Mouse (Mus musculus) ES-E14 (cell line): ENCODE results near the gene Alk. TPM values are rescaled to one million over a fixed set of nuclear protein-coding genes. Genes with fewer than 3 reads are reported as not detected.

Source experiments
- DNase-seq: peaks from one replicate; pipeline ENCODE4 v3.0.0-alpha.2; 2013; ENCODE audit warnings: low read depth, low spot score
- H3K27ac ChIP-seq: 2 replicates; pipeline ENCODE4 v1.5.1; 2012; ENCODE audit warnings: low read depth, mild to moderate bottlenecking, low read length, moderate library complexity, mixed read lengths; ENCODE audit not compliant: poor library complexity, insufficient read depth, severe bottlenecking
- H3K36me3 ChIP-seq: 2 replicates; pipeline ENCODE4 v1.6.1; 2012; ENCODE audit warnings: mild to moderate bottlenecking, low read length, moderate library complexity, mixed read lengths; ENCODE audit not compliant: control insufficient read depth, poor library complexity, insufficient read depth, severe bottlenecking
- H3K4me1 ChIP-seq, 2 experiments: fragments of 150-350 bp in 1 of 2; sonication (generic) in 1 of 2; 2 replicates each; pipeline ENCODE4 v1.6.1; 2012; ENCODE audit warnings: low read length in 2 of 2, mild to moderate bottlenecking in 1 of 2, mixed read lengths in 1 of 2; ENCODE audit not compliant: control insufficient read depth in 2 of 2, insufficient read depth in 2 of 2, poor library complexity in 1 of 2
- H3K4me3 ChIP-seq, 2 experiments: fragments of 150-350 bp in 1 of 2; sonication (generic) in 1 of 2; 2 replicates each; pipeline ENCODE4 v1.5.1; 2012; ENCODE audit warnings: low read length in 2 of 2, low read depth in 1 of 2, mild to moderate bottlenecking in 1 of 2, mixed read lengths in 1 of 2; ENCODE audit not compliant: insufficient read depth in 1 of 2, poor library complexity in 1 of 2, severe bottlenecking in 1 of 2
- H3K9ac ChIP-seq: 2 replicates; pipeline ENCODE4 v1.6.1; 2012; ENCODE audit warnings: low read depth, mild to moderate bottlenecking, low read length, mixed read lengths; ENCODE audit not compliant: poor library complexity, insufficient read depth, severe bottlenecking
- H3K9me3 ChIP-seq: fragments of 150-350 bp; sonication (generic); 2 replicates; pipeline ENCODE4 v1.6.1; 2012; ENCODE audit warnings: low read depth, mild to moderate bottlenecking, low read length; ENCODE audit not compliant: control insufficient read depth, insufficient read depth
- CHD2 ChIP-seq: IDR thresholded peaks from 2 replicates; pipeline ENCODE4 v1.6.1; 2014; ENCODE audit warnings: mild to moderate bottlenecking, low read depth, low read length, inconsistent platforms
- HCFC1 ChIP-seq: IDR thresholded peaks from 2 replicates; pipeline ENCODE4 v1.6.1; 2012; ENCODE audit warnings: low read length, inconsistent platforms, borderline replicate concordance; ENCODE audit not compliant: insufficient read depth
- MAFK ChIP-seq: IDR thresholded peaks from 2 replicates; pipeline ENCODE4 v1.6.1; 2014; ENCODE audit warnings: mild to moderate bottlenecking, low read depth, low read length, inconsistent platforms; ENCODE audit not compliant: insufficient read depth
- ZC3H11A ChIP-seq: IDR thresholded peaks from 2 replicates; pipeline ENCODE4 v1.6.1; 2012; ENCODE audit warnings: low read depth, mild to moderate bottlenecking, inconsistent platforms, low read length, borderline replicate concordance
- ZNF384 ChIP-seq: IDR thresholded peaks from 2 replicates; pipeline ENCODE4 v1.6.1; 2012; ENCODE audit warnings: low read depth, low read length, inconsistent platforms
- in situ Hi-C, 2 experiments: fragments of 600-800 bp; cut with MboI; formaldehyde crosslinking; loops; one replicate each; pipeline ENCODE4 v1.15.1; 2025; ENCODE audit warnings: low sequenced_read_pairs in 2 of 2, inconsistent platforms in 1 of 2; ENCODE audit not compliant: unreplicated experiment in 2 of 2
- total RNA-seq: library from RNA; depleted of rRNA; stranded (reverse); fragments of 300-350 nt; gene quantifications from 2 replicates; pipeline ENCODE4 v1.2.3, GENCODE M21; 2012; rRNA removed

The Alk gene
- total RNA-seq, 1 experiment = 0.58 TPM

DNA sequence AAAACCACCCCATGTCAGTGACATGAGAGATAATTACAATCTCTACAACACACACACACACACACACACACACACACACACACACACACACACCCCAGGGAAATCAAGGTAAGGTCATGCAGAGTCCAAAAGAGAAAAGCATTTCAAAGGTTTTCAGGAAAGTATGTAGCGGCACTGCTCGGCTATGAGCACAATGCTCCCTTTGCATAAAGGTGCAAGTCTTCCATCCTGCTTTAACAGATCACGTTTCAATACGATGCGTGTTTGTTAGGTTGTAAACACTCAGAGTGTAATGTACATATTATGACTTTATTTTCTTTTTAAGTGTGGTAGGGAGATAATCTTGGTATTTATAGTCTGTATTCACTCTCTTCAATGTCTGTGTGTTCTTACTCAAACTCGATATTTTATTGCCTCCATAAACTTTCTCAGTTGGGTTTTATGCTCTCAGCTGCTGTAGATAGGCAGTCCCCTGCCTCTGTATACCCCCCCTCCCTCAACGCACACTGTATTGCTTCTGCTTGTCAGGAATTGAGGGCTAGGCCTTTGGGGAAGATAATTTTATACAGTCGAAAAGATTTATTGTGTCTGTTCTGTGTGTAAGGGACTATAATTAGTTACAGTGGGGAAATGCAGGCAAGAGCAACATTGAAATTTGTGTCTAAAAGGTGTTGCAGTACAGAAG, 780.7 kb downstream of the Alk start:
- no peak overlapping the region for H3K4me3 ChIP-seq
- H3K27ac ChIP-seq = no peak overlapping the region
- TF ChIP-seq ZNF384 (no peak), CHD2 (no peak), ZC3H11A (no peak), MAFK (no peak), HCFC1 (no peak)
- H3K36me3 ChIP-seq = peaks cover 2% of the 10 kb centered on the region; the same call in 1 of the 2 replicates
- in situ Hi-C loops = no loop called here
- no peaks in the 10 kb centered on the region for H3K4me1 ChIP-seq
- DNase-seq = no peak
- H3K9ac ChIP-seq = no peak overlapping the region
- H3K9me3 ChIP-seq = no peaks in the 10 kb centered on the region

Other genes with a start within 250 kb of the Alk start
- gene Ypel5, start 231.8 kb upstream of the Alk start, total RNA-seq = 12.1 and 20.7 TPM in 2 replicates